Mouse (Mus musculus) testis, adult 2 months (tissue): ENCODE data around the gene Brinp1.

Experiments used
- CTCF ChIP-seq: fragments of 200-500 bp; IDR thresholded peaks from 2 replicates; pipeline ENCODE4 v1.5.1; 2012; ENCODE audit warnings: low read depth, mild to moderate bottlenecking, inconsistent platforms, low read length, moderate library complexity; ENCODE audit not compliant: control insufficient read depth, insufficient read depth, insufficient replicate concordance
- POLR2A ChIP-seq: fragments of 200-500 bp; IDR thresholded peaks from 2 replicates; pipeline ENCODE4 v1.6.1; 2012; ENCODE audit warnings: low read depth, mild to moderate bottlenecking, inconsistent platforms, low read length, moderate library complexity; ENCODE audit not compliant: control insufficient read depth

DNA sequence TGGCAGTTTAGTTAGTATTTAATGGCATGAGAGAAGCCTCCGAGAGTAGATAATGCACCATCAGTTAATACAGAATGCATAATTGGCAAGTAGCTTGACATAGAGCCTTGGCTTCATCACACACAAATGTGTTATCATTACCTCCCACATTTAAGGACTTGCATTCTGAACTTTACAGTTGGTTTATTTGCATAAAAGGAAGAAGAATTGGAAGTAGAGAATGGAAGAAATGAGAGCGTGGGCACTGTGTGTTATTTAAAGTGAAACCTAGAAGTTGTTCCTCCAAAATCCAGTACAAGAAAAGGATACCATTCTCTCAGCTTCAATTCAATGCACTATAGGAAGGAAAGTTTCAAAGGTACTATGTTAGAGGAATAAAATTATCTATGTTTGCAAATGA, 67.9 kb downstream of the Brinp1 start:
- no peak for TF ChIP-seq POLR2A
- no peak for TF ChIP-seq CTCF
